Mouse (Mus musculus) heart, embryonic 10.5 days (tissue): ENCODE measurements around the gene Cryab. TPM values are rescaled to one million over a fixed set of nuclear protein-coding genes. Genes with fewer than 3 reads are reported as not detected.

Experiments used
- DNase-seq: peaks from one replicate; pipeline ENCODE4 v3.0.0-alpha.2; 2017; ENCODE audit warnings: low spot score
- H3K27ac ChIP-seq: fragments of 300-500 bp; sonication (generic); 2 replicates; pipeline ENCODE4 v1.5.1; 2016; ENCODE audit warnings: mild to moderate bottlenecking
- H3K27me3 ChIP-seq: fragments of 300-500 bp; sonication (generic); 2 replicates; pipeline ENCODE4 v1.6.1; 2016; ENCODE audit warnings: mild to moderate bottlenecking; ENCODE audit not compliant: poor library complexity, insufficient read depth, severe bottlenecking
- H3K36me3 ChIP-seq: fragments of 300-500 bp; sonication (generic); 2 replicates; pipeline ENCODE4 v1.6.1; 2016; ENCODE audit warnings: mild to moderate bottlenecking, moderate library complexity
- H3K4me1 ChIP-seq: fragments of 300-500 bp; sonication (generic); 2 replicates; pipeline ENCODE4 v1.6.1; 2016; ENCODE audit warnings: mild to moderate bottlenecking
- H3K4me3 ChIP-seq: fragments of 300-500 bp; sonication (generic); 2 replicates; pipeline ENCODE4 v1.5.1; 2016; ENCODE audit warnings: mild to moderate bottlenecking, moderate library complexity
- H3K9me3 ChIP-seq: fragments of 300-500 bp; sonication (generic); 2 replicates; pipeline ENCODE4 v1.6.1; 2016; ENCODE audit warnings: mild to moderate bottlenecking, moderate library complexity
- WGBS: fragments of 180-500 bp; shearing (Covaris S2); methylation state at CpG from one replicate; pipeline ENCODE4 v1.1.7; 2016; 5-methylcytosine and 5-hydroxymethylcytosine counted together
- polyA plus RNA-seq: library from polyadenylated mRNA; unstranded; fragments of >200 nt; fragmentation: Nextera tagmentation; extraction: Ambion mirVana; gene quantifications from 2 replicates; pipeline ENCODE4 v1.2.1, GENCODE M21; 2016

Cryab gene
- polyA plus RNA-seq, result 483 and 791 TPM in 2 replicates

- no peaks in the 10 kb centered on the region for H3K27me3 ChIP-seq
- H3K9me3 ChIP-seq, result no peaks in the 10 kb centered on the region
- DNase-seq, result no peak
- H3K27ac ChIP-seq, result peak within 1 kb of the TSS; percentile 91
- H3K4me1 ChIP-seq, result peaks cover 37% of the 10 kb centered on the region; the same call in 1 of the 2 replicates
- peaks cover 15% of the 10 kb centered on the region for H3K36me3 ChIP-seq
- H3K4me3 ChIP-seq, result peak within 1 kb of the TSS; percentile 65
- WGBS, result 43% methylated on average over 22 of the region's 22 CpGs
Measured at GRCm38 (mm10) chr9:50751323-50751722, at the start of gene Cryab. Gene Cryab, plus strand, starts transcription at chr9:50751325.

- peaks cover 10% of the 10 kb centered on the region; the same call in 1 of the 2 replicates for H3K4me1 ChIP-seq
- DNase-seq, result no peak
- H3K27me3 ChIP-seq, result peaks cover 13% of the 10 kb centered on the region; the same call in 1 of the 2 replicates
- WGBS, result 65% methylated on average over 6 of the region's 6 CpGs
- H3K9me3 ChIP-seq, result no peaks in the 10 kb centered on the region
- no peak overlapping the region for H3K4me3 ChIP-seq
- no peak overlapping the region for H3K27ac ChIP-seq
- H3K36me3 ChIP-seq, result no peaks in the 10 kb centered on the region
Measured at GRCm38 (mm10) chr9:50704907-50705306, 46.2 kb upstream of the Cryab start.

GRCm38 (mm10) chr9:50709108-50709507, 42.0 kb upstream of the Cryab start:
- no peak for DNase-seq
- H3K36me3 ChIP-seq, result 0 out of 2 replicates have a peak, but pooled peaks cover 2% of the 10 kb centered on the region
- 19% methylated on average over 2 of the region's 2 CpGs for WGBS
- no peak overlapping the region for H3K27ac ChIP-seq
- peaks cover 3% of the 10 kb centered on the region; the same call in 1 of the 2 replicates for H3K4me1 ChIP-seq
- H3K9me3 ChIP-seq, result no peaks in the 10 kb centered on the region
- H3K27me3 ChIP-seq, result no peaks in the 10 kb centered on the region
- H3K4me3 ChIP-seq, result no peak overlapping the region

- 0 out of 2 replicates have a peak, but pooled peaks cover 2% of the 10 kb centered on the region for H3K36me3 ChIP-seq
- H3K4me3 ChIP-seq, result no peak overlapping the region
- H3K9me3 ChIP-seq, result no peaks in the 10 kb centered on the region
- WGBS, result 91% methylated on average over 4 of the region's 4 CpGs
- no peak for DNase-seq
- H3K27me3 ChIP-seq, result 0 out of 2 replicates have a peak, but pooled peaks cover 3% of the 10 kb centered on the region
- H3K4me1 ChIP-seq, result no peaks in the 10 kb centered on the region
- H3K27ac ChIP-seq, result no peak overlapping the region
Measured at GRCm38 (mm10) chr9:50711337-50711736, 39.8 kb upstream of the Cryab start.

GRCm38 (mm10) chr9:50714188-50714587, 36.9 kb upstream of the Cryab start:
- H3K36me3 ChIP-seq, result 0 out of 2 replicates have a peak, but pooled peaks cover 2% of the 10 kb centered on the region
- H3K4me1 ChIP-seq, result no peaks in the 10 kb centered on the region
- no peak overlapping the region for H3K4me3 ChIP-seq
- 50% methylated on average over 4 of the region's 4 CpGs for WGBS
- no peak overlapping the region for H3K27ac ChIP-seq
- DNase-seq, result no peak
- H3K27me3 ChIP-seq, result 0 out of 2 replicates have a peak, but pooled peaks cover 3% of the 10 kb centered on the region
- H3K9me3 ChIP-seq, result no peaks in the 10 kb centered on the region

GRCm38 (mm10) chr9:50718878-50719277, 32.2 kb upstream of the Cryab start:
- DNase-seq, result no peak
- Histone ChIP-seq H3K9me3 (no peaks in the 10 kb centered on the region), H3K4me3 (no peak overlapping the region), H3K36me3 (no peaks in the 10 kb centered on the region), H3K4me1 (peaks cover 16% of the 10 kb centered on the region), H3K27ac (no peak overlapping the region), H3K27me3 (0 out of 2 replicates have a peak, but pooled peaks cover 3% of the 10 kb centered on the region)
- WGBS, result 78% methylated on average over 4 of the region's 4 CpGs

- no peak for DNase-seq
- peaks cover 32% of the 10 kb centered on the region for H3K4me1 ChIP-seq
- WGBS, result 27% methylated on average over 12 of the region's 12 CpGs
- H3K27me3 ChIP-seq, result no peaks in the 10 kb centered on the region
- H3K36me3 ChIP-seq, result no peaks in the 10 kb centered on the region
- H3K27ac ChIP-seq, result peak overlapping the region; percentile 11; the same call in 1 of the 2 replicates
- H3K9me3 ChIP-seq, result no peaks in the 10 kb centered on the region
- H3K4me3 ChIP-seq, result no peak overlapping the region
Measured at GRCm38 (mm10) chr9:50721061-50721460, 30.1 kb upstream of the Cryab start.

- H3K4me1 ChIP-seq, result peaks cover 46% of the 10 kb centered on the region
- 32% methylated on average over 8 of the region's 8 CpGs for WGBS
- no peak overlapping the region for H3K27ac ChIP-seq
- no peaks in the 10 kb centered on the region for H3K9me3 ChIP-seq
- H3K4me3 ChIP-seq, result no peak overlapping the region
- no peak for DNase-seq
- no peaks in the 10 kb centered on the region for H3K36me3 ChIP-seq
- H3K27me3 ChIP-seq, result no peaks in the 10 kb centered on the region
Measured at GRCm38 (mm10) chr9:50722451-50722911, 28.6 kb upstream of the Cryab start.

GRCm38 (mm10) chr9:50723406-50723805, 27.7 kb upstream of the Cryab start:
- Histone ChIP-seq H3K4me3 (no peak overlapping the region), H3K27ac (peak overlapping the region; percentile 44; the same call in 1 of the 2 replicates), H3K27me3 (no peaks in the 10 kb centered on the region), H3K9me3 (no peaks in the 10 kb centered on the region), H3K4me1 (peaks cover 56% of the 10 kb centered on the region), H3K36me3 (no peaks in the 10 kb centered on the region)
- DNase-seq, result no peak
- 50% methylated on average over 7 of the region's 7 CpGs for WGBS

GRCm38 (mm10) chr9:50724147-50724546, 27.0 kb upstream of the Cryab start:
- 83% methylated on average over 2 of the region's 2 CpGs for whole genome bisulfite sequencing
- Histone ChIP-seq H3K36me3 (no peaks in the 10 kb centered on the region), H3K27me3 (no peaks in the 10 kb centered on the region), H3K9me3 (no peaks in the 10 kb centered on the region), H3K4me3 (no peak overlapping the region), H3K4me1 (peaks cover 57% of the 10 kb centered on the region), H3K27ac (peak overlapping the region; percentile 44; the same call in 1 of the 2 replicates)
- no peak for DNase-seq

GRCm38 (mm10) chr9:50724661-50725330, 26.3 kb upstream of the Cryab start:
- H3K4me1 ChIP-seq, result peaks cover 58% of the 10 kb centered on the region
- no peaks in the 10 kb centered on the region for H3K9me3 ChIP-seq
- H3K36me3 ChIP-seq, result no peaks in the 10 kb centered on the region
- no peaks in the 10 kb centered on the region for H3K27me3 ChIP-seq
- H3K27ac ChIP-seq, result peak overlapping the region; percentile 44; the same call in 1 of the 2 replicates
- 55% methylated on average over 3 of the region's 3 CpGs for WGBS
- H3K4me3 ChIP-seq, result no peak overlapping the region
- DNase-seq, result no peak

- Histone ChIP-seq H3K27me3 (no peaks in the 10 kb centered on the region), H3K9me3 (no peaks in the 10 kb centered on the region), H3K4me1 (peaks cover 62% of the 10 kb centered on the region), H3K36me3 (no peaks in the 10 kb centered on the region), H3K27ac (peak overlapping the region; percentile 89), H3K4me3 (peak overlapping the region; percentile 0; the same call in 1 of the 2 replicates)
- DNase-seq, result no peak
- WGBS, result 49% methylated on average over 8 of the region's 8 CpGs
Measured at GRCm38 (mm10) chr9:50725921-50726590, 25.1 kb upstream of the Cryab start.
